Mouse (Mus musculus) olfactory bulb, adult 2 months (tissue): Measurements from ENCODE around the gene Nrp2. TPM values are rescaled to one million over a fixed set of nuclear protein-coding genes. Genes with fewer than 3 reads are reported as not detected.

Experiments used
- H3K27ac ChIP-seq: fragments of 200-500 bp; 2 replicates; pipeline ENCODE4 v1.5.1; 2012; ENCODE audit warnings: low read depth, low read length; ENCODE audit not compliant: insufficient read depth
- H3K4me1 ChIP-seq: fragments of 200-500 bp; 2 replicates; pipeline ENCODE4 v1.6.1; 2012; ENCODE audit warnings: low read length; ENCODE audit not compliant: control insufficient read depth, insufficient read depth
- H3K4me3 ChIP-seq: fragments of 200-500 bp; 2 replicates; pipeline ENCODE4 v1.5.1; 2012; ENCODE audit warnings: mild to moderate bottlenecking, low read depth, low read length, moderate library complexity; ENCODE audit not compliant: insufficient read depth
- CTCF ChIP-seq: fragments of 200-500 bp; IDR thresholded peaks from 2 replicates; pipeline ENCODE4 v1.5.1; 2012; ENCODE audit warnings: low read depth, mild to moderate bottlenecking, low read length, moderate library complexity; ENCODE audit not compliant: insufficient read depth
- POLR2A ChIP-seq: fragments of 200-500 bp; IDR thresholded peaks from 2 replicates; pipeline ENCODE4 v1.6.1; 2012; ENCODE audit warnings: mild to moderate bottlenecking, low read depth, low read length, moderate library complexity; ENCODE audit not compliant: insufficient read depth
- WGBS: fragments of 180-500 bp; shearing (Covaris S2); methylation state at CpG from one replicate; pipeline ENCODE4 v1.1.7; 2018; 5-methylcytosine and 5-hydroxymethylcytosine counted together
- polyA plus RNA-seq: library from polyadenylated mRNA; stranded (reverse); fragments of >200 nt; gene quantifications from 2 replicates; pipeline ENCODE4 v1.2.4, GENCODE M21; 2012; ENCODE audit warnings: low replicate concordance; ENCODE audit not compliant: missing spikeins, insufficient read depth, insufficient read length

Gene Nrp2
- polyA plus RNA-seq, result not detected in 2 replicates

DNA sequence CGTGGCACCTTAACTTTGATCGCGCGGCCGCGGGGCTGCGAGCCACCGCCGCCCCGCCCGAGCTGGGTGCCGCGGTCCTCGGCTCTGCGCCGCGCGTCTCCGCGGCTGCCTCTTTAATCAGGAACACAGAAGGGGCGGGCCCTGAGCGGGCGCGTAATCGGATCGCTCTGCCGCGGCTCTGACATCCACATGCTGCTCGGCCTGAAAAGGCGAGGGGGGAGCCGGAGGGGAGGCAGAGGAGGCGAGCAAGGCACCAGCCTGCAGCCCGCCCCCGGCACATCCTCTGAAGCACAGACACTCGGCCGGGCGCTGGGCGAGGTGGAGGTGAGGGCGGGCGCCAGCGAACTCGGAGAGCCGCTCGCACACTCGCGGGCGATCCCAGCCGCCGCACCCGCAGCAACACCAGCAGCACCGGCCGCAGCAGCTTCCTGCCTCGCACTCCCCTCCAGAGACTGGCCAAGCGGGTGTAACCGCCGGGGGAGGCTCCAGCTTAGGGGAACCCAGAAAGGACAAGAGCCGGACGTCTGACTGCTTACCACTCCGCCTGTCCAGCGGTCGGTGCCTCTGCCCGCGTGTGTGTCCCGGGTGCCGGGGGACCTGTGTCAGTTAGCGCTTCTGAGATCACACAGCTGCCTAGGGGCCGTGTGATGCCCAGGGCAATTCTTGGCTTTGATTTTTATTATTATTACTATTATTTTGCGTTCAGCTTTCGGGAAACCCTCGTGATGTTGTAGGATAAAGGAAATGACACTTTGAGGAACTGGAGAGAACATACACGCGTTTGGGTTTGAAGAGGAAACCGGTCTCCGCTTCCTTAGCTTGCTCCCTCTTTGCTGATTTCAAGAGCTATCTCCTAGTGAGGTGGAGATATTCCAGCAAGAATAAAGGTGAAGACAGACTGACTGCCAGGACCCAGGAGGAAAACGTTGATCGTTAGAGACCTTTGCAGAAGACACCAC is at the start of gene Nrp2:
Nrp2 (plus strand) TSS at position 128 of the 959 bp plus-strand sequence.
- H3K4me3 ChIP-seq, result peak within 1 kb of the TSS; percentile 60
- WGBS, result 2% methylated on average over 76 of the region's 76 CpGs

DNA sequence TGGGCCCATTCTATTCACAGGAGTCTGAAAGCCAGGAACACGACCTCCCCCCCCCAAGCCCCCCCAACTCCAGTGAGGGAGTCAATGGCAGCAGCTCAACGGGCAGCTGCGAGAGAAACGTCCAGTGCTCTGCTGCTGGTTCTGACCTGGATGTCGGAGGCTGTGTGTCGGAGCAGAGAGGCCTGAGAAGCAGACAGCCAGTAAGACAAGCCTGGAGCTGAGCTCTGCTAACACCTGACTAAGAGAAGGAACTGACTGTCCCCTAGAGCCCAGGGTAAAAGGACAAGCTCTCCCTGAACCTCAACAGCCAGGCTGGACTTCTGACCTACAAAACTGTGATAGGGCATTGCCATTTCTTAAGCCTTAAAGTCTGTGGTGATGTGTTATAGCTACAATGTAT is 48.6 kb upstream of the Nrp2 start:
- Histone ChIP-seq H3K27ac (no peak overlapping the region), H3K4me3 (no peak overlapping the region), H3K4me1 (no peaks in the 10 kb centered on the region)
- TF ChIP-seq CTCF (no peak), POLR2A (no peak)
- WGBS, result 75% methylated on average over 6 of the region's 6 CpGs

More for the DNA sequence above, at the start of gene Nrp2:
- no peak for TF ChIP-seq CTCF
- 0 out of 2 replicates have a peak, but pooled peaks have one; percentile 32 for TF ChIP-seq POLR2A
- H3K4me1 ChIP-seq, result peaks cover 25% of the 10 kb centered on the region
- H3K27ac ChIP-seq, result no peak within 1 kb of the TSS; the same call in 1 of the 2 replicates

GRCm38 (mm10) chr1:62664960-62665645 is 38.0 kb upstream of the Nrp2 start:
- Histone ChIP-seq H3K27ac (no peak overlapping the region), H3K4me1 (no peaks in the 10 kb centered on the region), H3K4me3 (no peak overlapping the region)
- no peak for TF ChIP-seq CTCF
- TF ChIP-seq POLR2A, result no peak
- WGBS, result 53% methylated on average over 8 of the region's 8 CpGs

DNA sequence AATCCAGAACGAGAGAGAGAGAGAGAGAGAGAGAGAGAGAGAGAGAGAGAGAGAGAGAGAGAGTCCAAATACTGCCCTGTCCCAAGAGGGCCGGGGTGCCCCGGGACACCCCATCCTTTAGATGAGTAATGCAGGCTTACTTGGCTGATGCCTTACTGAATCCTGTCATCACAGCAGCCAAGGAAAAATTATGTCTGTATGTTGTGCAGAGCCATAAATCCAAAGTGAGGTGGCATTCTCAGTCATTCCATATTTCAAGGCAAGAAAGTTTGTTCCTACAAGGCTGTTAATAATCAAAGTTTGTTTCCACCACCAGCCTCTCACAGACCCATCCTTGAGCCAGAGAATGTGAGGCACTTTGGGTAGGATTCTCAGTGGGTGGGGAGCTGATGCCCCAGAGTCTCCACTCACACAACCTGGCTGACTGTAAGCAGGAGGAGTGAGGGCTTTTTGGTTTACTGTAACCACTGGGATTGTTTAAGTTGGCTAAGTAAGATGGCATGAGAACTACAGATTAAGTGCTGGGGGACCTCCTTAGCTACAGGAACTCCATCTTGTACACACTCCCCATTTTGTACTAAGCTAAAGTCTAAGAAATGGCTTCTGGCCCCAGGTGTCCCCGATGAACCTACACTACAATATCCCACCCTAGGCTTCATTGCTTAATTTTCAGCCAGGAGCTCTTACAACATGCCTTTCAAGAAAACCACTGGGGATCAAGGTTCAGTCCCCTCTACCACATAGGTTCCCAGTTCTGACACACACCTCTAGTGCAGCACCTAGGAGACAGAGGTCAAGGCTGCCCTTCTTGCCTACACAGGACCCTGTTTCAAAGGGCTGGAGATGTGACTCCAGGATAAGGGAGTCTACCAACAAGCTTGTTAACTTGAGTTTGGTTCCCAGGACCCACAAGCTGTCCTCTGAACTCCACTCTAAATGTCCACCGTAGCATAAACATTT is 37.0 kb upstream of the Nrp2 start:
- WGBS, result 84% methylated on average over 5 of the region's 5 CpGs
- no peak overlapping the region for H3K4me3 ChIP-seq

DNA sequence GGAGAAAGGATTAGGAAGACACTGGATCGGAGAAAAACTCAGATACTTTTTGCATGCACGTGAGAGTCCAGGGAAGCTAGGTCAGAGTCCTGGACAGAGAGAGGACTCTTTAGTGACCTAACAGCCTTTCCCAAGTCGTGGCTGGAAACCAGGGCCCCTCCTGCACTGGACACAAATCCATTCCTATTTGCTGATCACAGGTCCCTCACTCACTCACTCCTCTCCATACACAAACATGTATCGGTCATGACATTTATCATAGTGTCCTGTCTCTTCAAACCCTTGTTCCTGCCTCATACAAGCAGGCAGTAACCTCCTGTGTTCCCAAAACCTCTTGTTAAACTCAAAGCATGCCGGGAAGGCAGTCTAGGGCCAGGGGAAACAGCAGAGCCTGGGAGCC is 36.3 kb upstream of the Nrp2 start:
- Histone ChIP-seq H3K4me1 (no peaks in the 10 kb centered on the region), H3K27ac (no peak overlapping the region), H3K4me3 (no peak overlapping the region)
- no peak for TF ChIP-seq POLR2A
- TF ChIP-seq CTCF, result no peak
- 90% methylated on average over 5 of the region's 5 CpGs for WGBS

More for the DNA sequence above, 37.0 kb upstream of the Nrp2 start:
- no peaks in the 10 kb centered on the region for H3K4me1 ChIP-seq
- no peak overlapping the region for H3K27ac ChIP-seq
- TF ChIP-seq CTCF, result no peak
- no peak for TF ChIP-seq POLR2A

DNA sequence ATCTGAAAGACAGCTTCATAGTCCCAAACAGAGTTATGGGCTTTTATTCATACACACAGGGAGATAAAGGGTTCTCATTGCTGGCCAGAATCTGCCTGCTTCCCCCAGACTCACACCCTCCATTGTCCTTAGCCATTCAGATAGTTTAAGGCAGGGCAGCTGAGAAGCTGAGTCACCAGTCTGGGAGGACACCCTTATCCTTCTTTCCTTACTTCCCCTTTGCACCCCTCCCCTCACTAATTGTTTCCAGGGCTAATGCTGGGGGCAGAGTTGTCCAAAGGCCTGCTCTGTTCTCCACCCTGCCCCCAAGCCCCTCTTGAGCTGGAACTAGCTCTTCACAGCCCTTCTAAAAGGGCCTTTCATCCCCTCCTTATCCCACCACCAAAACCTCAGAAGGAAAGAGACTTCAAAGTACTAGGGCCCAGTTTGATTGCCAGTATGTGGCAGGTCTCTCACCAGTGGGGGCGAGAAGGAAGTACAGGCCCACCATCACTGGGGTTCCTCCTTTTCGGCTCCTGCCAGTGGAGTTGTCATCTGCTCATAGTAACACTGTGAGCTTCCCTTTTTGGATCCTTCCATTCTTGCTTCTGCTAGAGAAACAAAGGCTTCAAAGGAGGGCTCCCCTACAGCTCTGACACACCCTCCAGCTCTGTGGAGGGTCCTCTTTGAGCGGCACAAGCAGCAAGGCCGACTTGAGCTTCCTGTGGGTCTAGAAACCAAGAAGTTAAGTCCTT is 24.3 kb upstream of the Nrp2 start:
- Histone ChIP-seq H3K27ac (no peak overlapping the region), H3K4me3 (no peak overlapping the region), H3K4me1 (no peaks in the 10 kb centered on the region)
- TF ChIP-seq POLR2A (no peak), CTCF (no peak)
- WGBS, result 68% methylated on average over 4 of the region's 4 CpGs

DNA sequence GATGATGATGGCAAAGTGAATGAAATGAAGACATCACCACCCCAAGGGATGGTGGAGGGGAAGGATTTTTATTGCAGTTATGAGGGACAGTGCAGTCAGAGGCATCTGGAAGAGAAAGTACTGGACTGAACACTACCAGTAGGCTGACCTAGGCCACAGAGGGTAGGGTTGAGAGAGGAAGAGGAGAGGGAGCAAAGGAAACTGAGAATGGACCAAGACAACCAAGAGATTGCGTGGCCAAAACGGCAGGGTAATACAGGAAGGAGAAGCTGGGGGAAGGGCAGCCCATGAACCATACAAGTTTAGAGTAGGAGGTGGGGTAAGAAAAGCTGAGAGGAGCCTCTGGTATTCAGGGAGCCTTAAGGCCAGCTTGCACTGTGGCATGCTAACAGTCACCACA is 23.6 kb upstream of the Nrp2 start:
- H3K4me3 ChIP-seq, result no peak overlapping the region
- no peak overlapping the region for H3K27ac ChIP-seq
- no peaks in the 10 kb centered on the region for H3K4me1 ChIP-seq
- TF ChIP-seq POLR2A (no peak), CTCF (no peak)
- WGBS, result 96% methylated on average over 2 of the region's 2 CpGs
